Mouse (Mus musculus): Measurements from ENCODE around the gene Dmkn.
"Not testable (repeated sequence)": the region's sequence is repeated elsewhere in the genome, so short reads cannot be mapped to it uniquely, and the experiment has no call there.

Dmkn gene

DNA sequence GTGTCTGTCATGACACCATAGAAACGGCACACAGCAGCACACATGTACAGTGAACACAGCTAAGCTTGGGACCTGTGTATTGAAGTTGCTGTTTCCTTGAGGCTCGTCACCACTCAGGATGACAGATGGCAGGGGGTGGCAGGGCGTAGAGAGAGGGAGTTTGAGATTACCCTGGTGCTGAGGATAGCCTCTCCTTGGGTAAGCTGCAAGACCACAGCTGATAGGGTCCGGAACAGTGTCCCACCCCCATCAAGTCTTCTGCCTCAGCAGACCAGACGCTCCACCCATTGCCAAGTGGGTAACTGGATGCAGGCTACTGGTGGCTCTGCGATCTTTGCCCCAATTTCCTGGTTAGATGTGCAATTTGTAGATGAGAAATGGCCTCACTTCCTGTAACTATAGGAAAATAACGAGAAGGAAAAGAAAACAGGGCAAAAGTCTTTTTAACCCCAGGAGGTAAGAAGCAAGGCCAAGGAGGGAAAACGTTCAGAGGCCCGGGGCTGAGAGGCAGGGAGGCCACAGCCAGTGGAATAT lies 48.3 kb downstream of the Dmkn start:
- in situ Hi-C loops (cut with MboI; ENCODE audit: low sequenced_read_pairs) = no loop called here

DNA sequence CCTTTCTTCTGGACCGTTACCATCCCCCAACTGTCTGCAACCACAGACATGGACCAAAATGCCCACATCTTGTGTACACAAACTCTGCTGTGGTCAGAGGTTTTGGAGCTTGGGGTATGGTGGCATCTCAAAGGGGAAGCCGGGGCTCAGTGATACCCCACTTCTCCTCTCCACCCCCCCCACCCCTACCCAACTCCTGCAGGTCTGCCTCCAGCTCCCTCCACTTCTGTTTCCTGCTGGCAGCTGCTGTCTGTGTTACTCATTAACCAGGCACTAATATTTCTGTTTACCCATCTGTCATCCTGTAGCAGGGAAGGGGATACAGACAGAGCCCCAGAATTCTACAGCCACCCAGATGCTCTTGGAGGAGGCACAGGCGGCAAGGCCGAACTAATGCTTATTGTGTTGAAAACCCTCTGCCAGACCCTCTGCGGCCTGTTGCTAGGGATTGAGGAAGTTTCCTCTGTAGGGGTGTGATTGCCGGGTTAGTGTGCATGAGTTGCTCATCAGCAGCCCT lies 48.8 kb downstream of the Dmkn start:
- in situ Hi-C loops (cut with MboI; ENCODE audit: low sequenced_read_pairs) = no loop called here

DNA sequence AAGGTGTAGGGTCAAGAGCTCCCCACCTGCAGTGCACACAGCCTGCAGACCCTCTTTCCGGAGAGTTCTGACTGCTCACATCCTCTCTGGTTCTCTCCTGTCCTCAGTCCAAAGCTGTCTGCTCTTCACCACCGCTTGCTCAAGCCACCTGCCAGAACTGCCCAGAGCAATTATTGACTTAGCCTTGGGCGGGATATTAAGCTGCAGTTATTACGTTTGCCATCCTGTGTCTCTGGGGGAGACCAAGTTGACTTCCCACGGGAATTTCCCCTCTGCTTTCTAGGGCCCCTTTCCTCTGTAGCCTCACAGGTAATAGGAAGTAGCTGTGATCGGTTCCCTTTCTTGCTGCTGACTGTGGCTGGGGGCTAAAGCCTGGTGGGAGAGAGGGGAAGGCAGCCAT lies 56.6 kb downstream of the Dmkn start:
- in situ Hi-C loops (cut with MboI; ENCODE audit: low sequenced_read_pairs) = no loop called here

DNA sequence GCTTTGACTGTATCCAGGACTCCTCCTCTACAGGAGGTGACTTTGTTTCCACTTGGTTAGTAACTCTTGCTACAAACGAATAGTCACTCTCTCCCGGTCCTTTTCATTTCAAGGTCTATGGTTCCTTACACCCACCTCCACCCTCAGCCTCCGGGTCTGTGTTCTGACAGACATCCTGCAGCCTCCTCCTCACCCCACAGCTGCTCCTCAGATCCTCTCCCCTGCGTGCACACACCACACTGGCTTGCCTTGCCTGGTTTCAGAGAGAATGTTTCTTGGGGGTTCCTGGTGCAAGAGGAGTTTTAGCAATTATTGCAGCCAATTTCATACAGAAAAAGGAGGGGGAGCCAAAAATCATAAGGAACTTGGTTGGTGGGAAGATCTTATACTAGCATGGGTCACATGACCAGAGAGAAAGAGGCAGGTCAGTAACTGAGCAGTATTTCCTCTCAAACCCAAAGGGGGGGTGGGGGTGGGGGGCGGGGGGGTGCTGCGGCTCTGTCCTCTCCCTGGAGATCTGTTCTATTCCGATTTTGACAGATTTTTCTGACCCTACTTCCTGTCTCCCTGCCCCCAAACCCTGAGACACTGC lies 57.4 kb downstream of the Dmkn start:
- in situ Hi-C loops (cut with MboI; ENCODE audit: low sequenced_read_pairs) = no loop called here

DNA sequence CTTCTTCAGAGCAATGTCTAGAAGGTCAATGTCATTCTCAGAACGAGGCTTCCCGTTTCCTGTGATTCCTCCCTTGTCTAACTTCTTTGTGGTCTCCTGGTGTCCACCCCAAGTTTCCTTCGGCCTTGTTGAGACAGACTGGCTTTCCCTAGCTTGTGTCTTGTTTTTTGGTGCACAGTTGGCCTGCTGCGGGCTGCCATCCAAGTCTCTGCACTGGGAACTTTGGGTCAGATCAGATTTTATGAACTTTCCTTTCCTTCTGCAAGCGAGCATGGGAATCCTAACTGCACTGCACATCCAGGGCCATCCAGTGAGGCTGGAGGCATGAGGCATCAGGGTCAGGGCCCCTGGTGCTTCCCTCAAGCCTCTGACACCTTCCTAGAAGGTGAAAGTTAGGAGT lies 58.0 kb downstream of the Dmkn start:
- in situ Hi-C loops (cut with MboI; ENCODE audit: low sequenced_read_pairs) = no loop called here

DNA sequence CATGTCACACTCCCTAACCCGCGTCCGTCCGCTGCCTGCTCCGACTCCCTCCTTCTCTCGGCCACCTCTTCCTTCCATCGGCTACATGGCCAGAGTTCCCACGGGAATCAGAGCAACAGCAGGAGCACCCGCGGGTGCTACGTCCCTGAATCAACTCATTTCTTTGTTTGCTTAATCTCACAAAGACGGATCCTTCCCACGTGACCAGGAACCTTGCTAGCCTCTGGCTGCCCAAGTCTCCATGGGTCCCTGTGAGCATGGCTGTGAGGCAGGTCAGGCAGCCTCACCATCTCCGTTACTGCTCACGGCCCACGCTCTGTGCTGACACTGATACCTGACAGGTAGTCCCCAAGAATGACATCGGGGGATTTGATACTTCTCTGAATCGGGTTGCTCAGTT lies 60.1 kb downstream of the Dmkn start, which contains the start of gene Ffar2:
Ffar2 (minus strand) TSS at position 101 of the 400 bp plus-strand sequence.
- in situ Hi-C loops (cut with MboI; ENCODE audit: low sequenced_read_pairs) = no loop called here

DNA sequence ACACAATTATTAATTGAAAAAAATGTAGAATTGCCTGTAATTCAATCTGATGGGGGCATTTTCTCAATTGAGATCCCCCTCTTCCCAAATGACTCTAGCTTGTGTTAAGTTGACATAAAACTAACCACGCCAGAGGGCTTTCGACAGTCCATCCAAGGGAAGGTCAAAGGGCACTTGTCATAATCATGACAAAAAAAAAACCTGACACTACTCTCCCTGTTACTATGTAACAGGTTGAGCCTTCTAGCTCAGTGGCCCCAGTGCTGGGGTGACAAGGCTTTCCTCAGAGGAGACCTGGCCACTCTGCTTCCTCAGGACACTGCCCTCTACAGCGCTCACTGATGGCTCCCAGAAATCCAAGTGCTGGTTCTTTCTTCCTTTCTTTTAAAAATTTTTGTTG lies 60.8 kb downstream of the Dmkn start:
- in situ Hi-C loops (cut with MboI; ENCODE audit: low sequenced_read_pairs) = no loop called here

DNA sequence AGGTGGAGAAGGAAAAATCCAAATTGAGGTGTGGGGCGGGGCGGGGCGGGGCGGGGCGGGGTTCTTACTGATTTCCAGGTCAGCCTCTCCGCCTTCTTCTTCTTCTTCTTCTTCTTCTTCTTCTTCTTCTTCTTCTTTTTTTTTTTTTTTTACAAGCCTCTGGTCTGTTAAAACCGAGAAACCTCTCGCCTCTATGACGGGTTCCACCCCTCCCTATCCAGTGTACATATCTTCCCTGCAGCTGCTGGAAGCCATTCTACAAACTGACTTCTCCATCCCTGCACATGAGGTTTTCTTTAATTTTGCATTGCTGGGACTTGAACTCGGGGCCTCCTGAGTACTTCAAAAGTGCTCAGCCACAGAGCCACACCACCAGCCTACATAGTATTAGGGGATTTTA lies 63.1 kb downstream of the Dmkn start:
- in situ Hi-C loops (cut with MboI; ENCODE audit: low sequenced_read_pairs) = no loop called here

DNA sequence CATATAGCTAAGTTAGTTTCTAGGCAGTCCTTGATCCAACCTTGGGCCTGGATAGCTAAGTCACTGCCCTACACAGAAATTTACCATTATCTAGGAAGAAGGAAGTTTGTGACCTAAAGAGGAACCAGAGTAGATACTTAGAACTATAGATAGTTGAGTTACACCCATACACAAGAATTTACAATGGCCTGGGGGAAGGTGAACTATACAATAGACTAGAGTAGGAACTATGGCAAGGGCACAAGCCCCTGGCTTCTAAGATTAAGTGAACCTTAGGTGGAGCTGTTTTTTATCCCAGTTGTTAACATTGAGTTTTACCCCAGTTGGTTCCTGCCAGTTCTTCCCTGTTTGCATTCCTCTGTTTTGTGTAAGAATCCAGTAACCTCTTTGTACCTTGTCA lies 65.3 kb downstream of the Dmkn start:
- in situ Hi-C loops (cut with MboI; ENCODE audit: low sequenced_read_pairs) = not testable (repeated sequence)

DNA sequence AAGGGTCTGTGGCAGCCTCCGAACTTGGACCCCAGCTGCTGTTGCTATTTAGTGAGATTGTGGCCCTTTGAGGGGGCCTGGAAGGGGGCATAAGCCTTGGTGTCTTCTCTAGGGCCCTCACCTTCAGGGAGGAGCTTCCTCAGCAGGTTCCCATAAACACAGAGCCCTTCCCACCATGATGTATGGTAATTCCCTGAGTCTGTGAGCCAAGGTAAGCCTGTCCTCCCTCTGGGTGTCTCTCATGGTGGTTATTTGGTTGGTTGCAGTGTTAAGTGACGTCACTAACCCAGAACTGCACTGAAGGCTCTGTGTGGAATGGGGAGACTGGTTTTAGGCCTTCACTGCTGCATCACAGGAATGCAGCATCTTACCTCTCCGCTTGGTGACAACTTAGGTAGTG lies 65.9 kb downstream of the Dmkn start:
- in situ Hi-C loops (cut with MboI; ENCODE audit: low sequenced_read_pairs) = no loop called here

All from CH12F3 (cell line).